21 mouse cellular contexts compared by ENCODE assay signal in the genomic region with DNA sequence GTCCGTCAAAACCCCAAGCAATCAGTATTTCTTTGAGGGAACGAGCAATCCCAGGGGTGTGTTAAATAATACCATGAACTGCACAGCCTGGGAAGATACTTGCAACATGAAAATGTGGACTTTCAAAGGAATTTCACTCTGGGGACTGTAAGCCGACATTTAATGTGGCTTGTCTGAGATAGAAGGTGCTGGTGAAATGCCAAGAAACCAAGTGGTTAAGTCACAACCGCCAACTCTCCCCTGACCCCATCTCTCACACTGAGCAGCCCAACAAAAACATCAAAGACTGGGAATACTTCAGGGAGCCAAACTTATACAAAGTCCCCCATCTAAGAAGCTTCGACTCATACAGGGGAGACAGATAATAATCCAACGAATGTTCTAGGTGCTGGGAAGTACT.
DNase-seq lines count a peak whose midpoint lies in the region; ATAC-seq and TF ChIP-seq lines count a peak whose summit lies in the region.
"Had no signal": no experiment of that assay in that cellular context is flagged by ENCODE, and none has a peak within 500 bp of the region (broad histone marks: within the 10 kb centered on the region; RNA-seq: fewer than 3 reads in every experiment).

No protein-coding gene starts in this region.

- no peaks in the 10 kb centered on the region for H3K36me3 ChIP-seq in kidney, postnatal 0 days (ENCODE audit: insufficient read depth, low read length)
- H3K36me3 ChIP-seq in lung, embryonic 14.5 days (ENCODE audit: insufficient read depth): no peaks in the 10 kb centered on the region
- H3K36me3 ChIP-seq: embryonic facial prominence, embryonic 13.5 days; embryonic facial prominence, embryonic 15.5 days; forebrain, embryonic 10.5 days; forebrain, embryonic 12.5 days had no signal

- H3K9me3 ChIP-seq in kidney, postnatal 0 days (replicated peaks; ENCODE audit: low read length): no peaks in the 10 kb centered on the region
- no peaks in the 10 kb centered on the region for H3K9me3 ChIP-seq in lung, embryonic 14.5 days (ENCODE audit: low read depth, low read length)
- H3K9me3 ChIP-seq: embryonic facial prominence, embryonic 13.5 days; embryonic facial prominence, embryonic 15.5 days; forebrain, embryonic 10.5 days; forebrain, embryonic 12.5 days had no signal

- H3K4me2 ChIP-seq in kidney, postnatal 0 days (ENCODE audit: low read length): no peak overlapping the region
- no peak overlapping the region for H3K4me2 ChIP-seq in lung, embryonic 14.5 days
- H3K4me2 ChIP-seq: embryonic facial prominence, embryonic 13.5 days; embryonic facial prominence, embryonic 15.5 days; forebrain, embryonic 12.5 days had no signal

- no peak for TF ChIP-seq CTCF in kidney, postnatal 0 days (IDR thresholded peaks at IDR 0.05; ENCODE audit: low read depth)
- TF ChIP-seq CTCF in lung, embryonic 14.5 days (IDR thresholded peaks at IDR 0.05; ENCODE audit: low read depth): no peak

- H3K9ac ChIP-seq in kidney, postnatal 0 days (ENCODE audit: low read depth, low read length): no peak overlapping the region
- no peak overlapping the region for H3K9ac ChIP-seq in lung, embryonic 14.5 days
- H3K9ac ChIP-seq: embryonic facial prominence, embryonic 13.5 days; embryonic facial prominence, embryonic 15.5 days; forebrain, embryonic 12.5 days had no signal

- no peaks in the 10 kb centered on the region for H3K27me3 ChIP-seq in kidney, postnatal 0 days (ENCODE audit: insufficient read depth, low read length)
- H3K27me3 ChIP-seq in lung, embryonic 14.5 days (ENCODE audit: insufficient read depth, low read length): no peaks in the 10 kb centered on the region
- H3K27me3 ChIP-seq: embryonic facial prominence, embryonic 13.5 days; embryonic facial prominence, embryonic 15.5 days; forebrain, embryonic 12.5 days had no signal

- no peaks in the 10 kb centered on the region for H3K4me1 ChIP-seq in kidney, postnatal 0 days (replicated peaks; ENCODE audit: insufficient read depth, low read length)
- H3K4me1 ChIP-seq in lung, embryonic 14.5 days (ENCODE audit: insufficient read depth): no peaks in the 10 kb centered on the region
- H3K4me1 ChIP-seq: embryonic facial prominence, embryonic 13.5 days; embryonic facial prominence, embryonic 15.5 days; forebrain, embryonic 12.5 days had no signal

- H3K4me3 ChIP-seq in kidney, postnatal 0 days (replicated peaks; ENCODE audit: low read depth, low read length): no peak overlapping the region
- H3K4me3 ChIP-seq in lung, embryonic 14.5 days (ENCODE audit: low read depth, low read length): no peak overlapping the region
- H3K4me3 ChIP-seq: embryonic facial prominence, embryonic 13.5 days; embryonic facial prominence, embryonic 15.5 days; erythroblast, embryonic 14.5 days; forebrain, embryonic 10.5 days; forebrain, embryonic 12.5 days had no signal

- WGBS in kidney, postnatal 0 days: 59% methylated on average over 6 of the region's 6 CpGs
- WGBS in lung, embryonic 14.5 days: 28% methylated on average over 6 of the region's 6 CpGs

- ATAC-seq in kidney, postnatal 0 days (replicated peaks; ENCODE audit: low FRiP score, low read depth): no peak
- no peak for ATAC-seq in lung, embryonic 14.5 days (ENCODE audit: insufficient read depth)
- ATAC-seq: forebrain, embryonic 14.5 days; forebrain, embryonic 16.5 days had no signal

- H3K27ac ChIP-seq in kidney, postnatal 0 days: no peak overlapping the region
- no peak overlapping the region for H3K27ac ChIP-seq in lung, embryonic 14.5 days (ENCODE audit: low read depth)
- H3K27ac ChIP-seq: embryonic facial prominence, embryonic 13.5 days; embryonic facial prominence, embryonic 15.5 days; forebrain, embryonic 10.5 days; forebrain, embryonic 12.5 days had no signal

- peak; percentile 38 for DNase-seq in kidney, postnatal 0 days (ENCODE audit: low spot score)
- no peak for DNase-seq in kidney, adult 9 months
- DNase-seq in lung, embryonic 14.5 days: peak; percentile 68
- no peak for DNase-seq in lung, postnatal 25 days (ENCODE audit: low spot score)
- DNase-seq: adrenal gland, adult 2 months; adrenal gland, postnatal 10 days; adrenal gland, postnatal 25 days; cerebellum, adult 11 months; cerebellum, adult 18-20 months; cerebellum, adult 8-10 months; cerebellum, adult 9-11 months; cerebellum, postnatal 14 days; cerebellum, postnatal 36 days; embryo, embryonic 11 days had no signal

Comparison
In these comparisons a context has a peak if more than half of its experiments do, and no peak if none do; other contexts are left out.
1. DNase-seq: peak in kidney, postnatal 0 days (single experiment) and lung, embryonic 14.5 days (single experiment); none in kidney, adult 9 months (single experiment) and lung, postnatal 25 days (single experiment).